Mouse (Mus musculus) adrenal gland, adult 18-20 months (tissue): ENCODE results near the gene Crls1. TPM values are rescaled to one million over a fixed set of nuclear protein-coding genes. Genes with fewer than 3 reads are reported as not detected.

Experiments
- DNase-seq, 2 experiments: peaks; one replicate each; pipeline ENCODE4 v3.0.0; 2021 to 2022; ENCODE audit warnings: low spot score in 2 of 2
- total RNA-seq, 2 experiments: library from RNA; stranded (reverse); gene quantifications; 1 replicate in 1 of 2; 2 replicates in 1 of 2; pipeline ENCODE4 v1.2.3; 2021

Gene Crls1
- total RNA-seq, 2 experiments from 2014 or later: 111 to 115 TPM

GRCm38 (mm10) chr2:132880844-132881645, 34.6 kb downstream of the Crls1 start, which contains the start of gene Lrrn4:
Lrrn4 (minus strand) TSS chr2:132880891.
- DNase-seq: no peak

GRCm38 (mm10) chr2:132884303-132884967, 38.0 kb downstream of the Crls1 start:
- DNase-seq: no peak

- no peak for DNase-seq
These were observed 38.8 kb downstream of the Crls1 start for GRCm38 (mm10) chr2:132885312-132885711.

GRCm38 (mm10) chr2:132893826-132894225, 47.4 kb downstream of the Crls1 start:
- DNase-seq: no peak

- no peak for DNase-seq
These were observed 51.7 kb downstream of the Crls1 start for GRCm38 (mm10) chr2:132898211-132898610.

- no peak for DNase-seq
These were observed 54.1 kb downstream of the Crls1 start for GRCm38 (mm10) chr2:132900596-132900995.

GRCm38 (mm10) chr2:132901636-132902035, 55.2 kb downstream of the Crls1 start:
- DNase-seq: no peak

- DNase-seq: peak in 1 of 2 experiments; percentile 5
These were observed 55.6 kb downstream of the Crls1 start for GRCm38 (mm10) chr2:132902056-132902455.

GRCm38 (mm10) chr2:132903498-132903897, 57.0 kb downstream of the Crls1 start:
- DNase-seq: peak in 1 of 2 experiments; percentile 65

- no peak for DNase-seq
These were observed 58.5 kb downstream of the Crls1 start for GRCm38 (mm10) chr2:132904961-132905360.

- peak in 1 of 2 experiments; percentile 40 for DNase-seq
These were observed 60.3 kb downstream of the Crls1 start for GRCm38 (mm10) chr2:132906763-132907162.

- DNase-seq: no peak
These were observed 68.3 kb downstream of the Crls1 start for GRCm38 (mm10) chr2:132914785-132915184.

Other genes starting within 250 kb of the Crls1 start
- 1 to 10 TPM; 7.9 to 8.2 TPM for gene Shld1, start 159.7 kb upstream of the Crls1 start, total RNA-seq
- 1,000 to 10,000 TPM; 1,487 to 1,858 TPM for gene Chgb, start 65.4 kb upstream of the Crls1 start, total RNA-seq
- gene Trmt6, start 30.6 kb upstream of the Crls1 start, total RNA-seq: 10 to 100 TPM; 16.8 to 20.5 TPM
- 1 to 10 TPM; 3.4 to 3.7 TPM for gene Mcm8, start 30.5 kb upstream of the Crls1 start, total RNA-seq
- 1 to 10 TPM; 4.4 to 6.9 TPM for gene Lrrn4, start 34.2 kb downstream of the Crls1 start, total RNA-seq
- not detected for gene Fermt1, start 99.2 kb downstream of the Crls1 start, total RNA-seq